Mouse (Mus musculus): Measurements from ENCODE around the gene Bicc1.

DNA sequence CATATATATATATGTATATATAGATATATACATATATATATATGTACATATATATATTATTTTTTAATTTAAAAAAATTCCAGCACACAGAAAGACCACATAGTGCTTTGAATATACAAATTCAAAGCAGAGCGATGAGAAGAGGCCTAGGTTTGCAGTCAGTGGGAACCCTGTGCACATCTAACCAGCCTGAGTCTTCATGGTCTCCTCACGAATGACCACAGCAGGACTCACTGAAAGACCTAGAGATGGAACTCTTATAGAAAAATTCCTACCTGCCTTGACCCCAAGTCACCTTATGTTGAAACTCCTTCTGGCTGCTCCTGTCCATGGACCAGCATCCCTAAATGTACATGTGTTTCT lies 165.4 kb downstream of the Bicc1 start:
- no peak for TF ChIP-seq EP300 (IDR thresholded peaks at IDR 0.05; ENCODE audit: low read depth)
- no peak for TF ChIP-seq CTCF (IDR thresholded peaks at IDR 0.05; ENCODE audit: low read depth)
